Mouse (Mus musculus) kidney, adult 18-20 months (tissue): ENCODE results near the gene Gm17124.
"Not testable (repeated sequence)": the region's sequence is repeated elsewhere in the genome, so short reads cannot be mapped to it uniquely, and the experiment has no call there.

Experiments
- DNase-seq: peaks from one replicate; pipeline ENCODE4 v3.0.0; 2021

Gene Gm17124

DNA sequence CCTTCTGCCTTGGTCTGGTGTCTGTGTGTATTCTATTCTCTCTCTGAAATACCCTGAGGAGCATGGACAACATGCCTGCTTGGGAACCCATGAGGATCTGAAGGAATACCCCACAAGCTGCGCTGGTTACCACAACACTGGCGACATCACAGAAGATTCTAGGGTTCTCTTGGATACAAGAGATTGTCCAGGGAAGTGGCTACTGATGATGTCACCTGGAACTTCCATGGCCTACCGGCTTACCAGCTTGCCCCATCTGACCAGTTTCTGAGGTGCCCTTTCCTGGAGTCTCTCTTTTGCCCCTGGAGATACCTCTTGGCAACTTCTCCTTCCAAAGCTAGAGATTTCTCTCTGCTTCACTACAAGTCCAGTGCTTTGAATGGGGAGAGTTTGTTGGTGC lies at the start of gene Gm17124:
TSS of gene Gm17124 (minus strand) at position 101 of the 400 bp plus-strand sequence.
- not testable (repeated sequence) for DNase-seq

DNA sequence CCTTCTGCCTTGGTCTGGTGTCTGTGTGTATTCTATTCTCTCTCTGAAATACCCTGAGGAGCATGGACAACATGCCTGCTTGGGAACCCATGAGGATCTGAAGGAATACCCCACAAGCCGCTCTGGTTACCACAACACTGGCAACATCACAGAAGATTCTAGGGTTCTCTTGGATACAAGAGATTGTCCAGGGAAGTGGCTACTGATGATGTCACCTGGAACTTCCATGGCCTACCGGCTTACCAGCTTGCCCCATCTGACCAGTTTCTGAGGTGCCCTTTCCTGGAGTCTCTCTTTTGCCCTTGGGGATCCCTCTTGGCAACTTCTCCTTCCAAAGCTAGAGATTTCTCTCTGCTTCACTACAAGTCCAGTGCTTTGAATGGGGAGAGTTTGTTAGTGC lies 42.1 kb upstream of the Gm17124 start, which contains the start of gene Gm3633:
TSS of gene Gm3633 (minus strand) at position 101 of the 400 bp plus-strand sequence.
- not testable (repeated sequence) for DNase-seq
